Mouse (Mus musculus) MEL (cell line): ENCODE measurements at regions not wholly inside any gene's neighbourhood (a gene's known extent, or its start where the extent isn't known, plus 50 kb on each side); places are given as distances from the start of the nearest gene placed in this dataset.

Experiments
- CTCF ChIP-seq, 3 experiments: IDR thresholded peaks in 2 of 3; conservative IDR thresholded peaks in 1 of 3; 2 replicates each; pipeline ENCODE4 v1.5.1; 2011 to 2012; ENCODE audit warnings: low read length in 3 of 3, low read depth in 2 of 3, mild to moderate bottlenecking in 2 of 3, improper control_type of control experiment in 1 of 3, inconsistent platforms in 1 of 3, mixed read lengths in 1 of 3, moderate library complexity in 1 of 3; ENCODE audit not compliant: control insufficient read depth in 1 of 3, insufficient read depth in 1 of 3, poor library complexity in 1 of 3, severe bottlenecking in 1 of 3
- MYC ChIP-seq: IDR thresholded peaks from 2 replicates; pipeline ENCODE4 v1.6.1; 2011; ENCODE audit warnings: low read depth, mild to moderate bottlenecking, low read length, improper control_type of control experiment, moderate library complexity
- NELFE ChIP-seq: IDR thresholded peaks from 2 replicates; pipeline ENCODE4 v1.6.1; 2011; ENCODE audit warnings: low read depth, low read length, improper control_type of control experiment
- RAD21 ChIP-seq: IDR thresholded peaks from 2 replicates; pipeline ENCODE4 v1.6.1; 2011; ENCODE audit warnings: mild to moderate bottlenecking, low read depth, low read length, improper control_type of control experiment
- RCOR1 ChIP-seq: IDR thresholded peaks from 2 replicates; pipeline ENCODE4 v1.6.1; 2012; ENCODE audit warnings: low read depth, mild to moderate bottlenecking, inconsistent platforms, low read length, improper control_type of control experiment

DNA sequence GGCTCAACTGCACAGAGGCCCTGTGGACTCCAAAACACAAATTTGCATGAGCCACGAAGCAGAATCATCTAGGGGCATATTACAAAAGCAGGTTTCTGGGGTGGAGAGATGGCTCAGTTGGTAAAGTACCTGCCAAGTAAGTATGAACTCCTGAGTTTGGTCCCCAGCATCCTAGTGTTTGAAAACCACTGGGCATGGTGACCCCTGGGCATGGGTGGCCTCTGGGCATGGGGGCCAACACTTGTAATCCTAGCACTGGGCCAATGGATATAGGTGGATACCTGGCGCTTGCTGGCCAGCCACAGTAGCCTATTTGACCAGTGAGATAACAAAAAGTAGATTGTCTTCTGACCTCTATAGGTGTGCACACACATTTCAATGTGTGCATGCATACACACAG is 65.7 kb upstream of the Arid5b start:
- TF ChIP-seq CTCF (IDR thresholded peaks at IDR 0.05 in 2 of 3, conservative IDR thresholded peaks at IDR 0.05 in 1 of 3; ENCODE audit: control insufficient read depth in 1 of 3, insufficient read depth in 1 of 3, low read depth in 2 of 3, low read length in 3 of 3, poor library complexity in 1 of 3, severe bottlenecking in 1 of 3) (no peak), NELFE (no peak), MYC (no peak), RCOR1 (no peak), RAD21 (no peak)
